Mouse (Mus musculus) E14TG2a.4 (cell line): ENCODE data around the gene Akap2.

Experiments
- CTCF ChIP-seq: conservative IDR thresholded peaks from 2 replicates; pipeline ENCODE4 v1.5.1; 2014; ENCODE audit warnings: low read length
- NANOG ChIP-seq: IDR thresholded peaks from 2 replicates; pipeline ENCODE4 v1.6.1; 2014; ENCODE audit warnings: borderline replicate concordance, low read length, mixed read lengths

- no peak for TF ChIP-seq NANOG
- no peak for TF ChIP-seq CTCF
Observed at GRCm38 (mm10) chr4:57847676-57848075, 130.2 kb downstream of the Akap2 start.
